8 mouse cellular contexts compared by ENCODE assay signal in genomic region chr11:84818961-84819692, GRCm38 (mm10). TPM values are rescaled to one million over a fixed set of nuclear protein-coding genes. Genes with fewer than 3 reads are reported as not detected.
DNase-seq lines count a peak whose midpoint lies in the region; ATAC-seq and TF ChIP-seq lines count a peak whose summit lies in the region.

Gene Mrm1 (minus strand): TSS chr11:84819515.

- H3K4me2 ChIP-seq in forebrain, postnatal 0 days (ENCODE audit: low read depth), result peak within 1 kb of the TSS; percentile 93
- H3K4me2 ChIP-seq in lung, embryonic 15.5 days, result peak within 1 kb of the TSS; percentile 100

- TF ChIP-seq POLR2A in MEL (IDR thresholded peaks at IDR 0.05; ENCODE audit: control insufficient read depth in 1 of 2, insufficient read depth in 1 of 2, low read depth in 1 of 2, low read length in 2 of 2, poor library complexity in 1 of 2), result peak; percentile 25 to 79; a peak in 3 of 4 replicates
- TF ChIP-seq POLR2A in cerebellum, adult 2 months (IDR thresholded peaks at IDR 0.05; ENCODE audit: borderline replicate concordance, insufficient read depth, low read length), result peak; percentile 50; the same call in 1 of the 2 replicates

- peaks cover 6 to 33% of the 10 kb centered on the region in 2 experiments for H3K36me3 ChIP-seq in MEL (ENCODE audit: control insufficient read depth in 1 of 2, insufficient read depth in 2 of 2, low read length in 2 of 2)
- H3K36me3 ChIP-seq in forebrain, postnatal 0 days (ENCODE audit: insufficient read depth), result no peaks in the 10 kb centered on the region
- H3K36me3 ChIP-seq in lung, embryonic 15.5 days, result no peaks in the 10 kb centered on the region

- peak within 1 kb of the TSS; percentile 90 for H3K27ac ChIP-seq in MEL (ENCODE audit: control insufficient read depth, low read depth, low read length)
- H3K27ac ChIP-seq in cerebellum, adult 2 months (ENCODE audit: insufficient read depth, low read length), result peak within 1 kb of the TSS; percentile 41
- H3K27ac ChIP-seq in forebrain, postnatal 0 days (ENCODE audit: low read depth, low read length), result peak within 1 kb of the TSS; percentile 72
- peak within 1 kb of the TSS; percentile 90 for H3K27ac ChIP-seq in lung, embryonic 15.5 days

- TF ChIP-seq RAD21 in MEL (IDR thresholded peaks at IDR 0.05; ENCODE audit: low read depth, low read length), result no peak

- under 1% methylated on average over 55 of the region's 55 CpGs for WGBS in cerebellum, adult 2 months
- 1% methylated on average over 54 of the region's 55 CpGs for WGBS in forebrain, postnatal 0 days
- under 1% methylated on average over 55 of the region's 55 CpGs for WGBS in lung, embryonic 15.5 days

- ATAC-seq in forebrain, postnatal 0 days, result peak; percentile 93
- peak; percentile 87 for ATAC-seq in lung, embryonic 15.5 days (ENCODE audit: borderline replicate concordance, extremely low read depth, low FRiP score, low TSS enrichment)

- peaks cover 8 to 39% of the 10 kb centered on the region in 2 experiments for H3K4me1 ChIP-seq in MEL (ENCODE audit: control insufficient read depth in 1 of 2, insufficient read depth in 2 of 2, low read length in 2 of 2)
- H3K4me1 ChIP-seq in cerebellum, adult 2 months (ENCODE audit: control insufficient read depth, insufficient read depth, low read length), result no peaks in the 10 kb centered on the region
- H3K4me1 ChIP-seq in forebrain, postnatal 0 days (ENCODE audit: insufficient read depth), result 0 out of 2 replicates have a peak, but pooled peaks cover 3% of the 10 kb centered on the region
- peaks cover 13% of the 10 kb centered on the region; the same call in 1 of the 2 replicates for H3K4me1 ChIP-seq in lung, embryonic 15.5 days

- TF ChIP-seq CTCF in MEL (IDR thresholded peaks at IDR 0.05 in 2 of 3, conservative IDR thresholded peaks at IDR 0.05 in 1 of 3; ENCODE audit: control insufficient read depth in 1 of 3, insufficient read depth in 1 of 3, low read depth in 2 of 3, low read length in 3 of 3, poor library complexity in 1 of 3, severe bottlenecking in 1 of 3), result peak; percentile 73 to 82 (median 74)
- peak; percentile 76 for TF ChIP-seq CTCF in cerebellum, adult 2 months (IDR thresholded peaks at IDR 0.05; ENCODE audit: borderline replicate concordance, insufficient read depth, low read depth, low read length)
- TF ChIP-seq CTCF in forebrain, postnatal 0 days (IDR thresholded peaks at IDR 0.05; ENCODE audit: low read depth), result peak; percentile 90

- peak within 1 kb of the TSS; percentile 73 to 82 for H3K4me3 ChIP-seq in MEL (ENCODE audit: control insufficient read depth in 1 of 2, insufficient read depth in 1 of 2, low read depth in 2 of 2, low read length in 2 of 2)
- peak within 1 kb of the TSS; percentile 68 for H3K4me3 ChIP-seq in cerebellum, adult 2 months (replicated peaks; ENCODE audit: insufficient read depth, low read depth, low read length)
- H3K4me3 ChIP-seq in forebrain, postnatal 0 days (ENCODE audit: low read depth, low read length), result peak within 1 kb of the TSS; percentile 73
- H3K4me3 ChIP-seq in lung, embryonic 15.5 days, result peak within 1 kb of the TSS; percentile 78

- no peaks in the 10 kb centered on the region for H3K27me3 ChIP-seq in MEL (ENCODE audit: control insufficient read depth in 1 of 2, insufficient read depth in 2 of 2, low read length in 2 of 2)
- no peaks in the 10 kb centered on the region for H3K27me3 ChIP-seq in cerebellum, adult 2 months (ENCODE audit: control insufficient read depth, insufficient read depth, low read length)
- no peaks in the 10 kb centered on the region for H3K27me3 ChIP-seq in forebrain, postnatal 0 days (ENCODE audit: insufficient read depth, low read length)
- H3K27me3 ChIP-seq in lung, embryonic 15.5 days, result no peaks in the 10 kb centered on the region

- no peaks in the 10 kb centered on the region for H3K9me3 ChIP-seq in MEL (replicated peaks; ENCODE audit: insufficient read depth, low read length)
- no peaks in the 10 kb centered on the region for H3K9me3 ChIP-seq in forebrain, postnatal 0 days (ENCODE audit: low read length)
- no peaks in the 10 kb centered on the region for H3K9me3 ChIP-seq in lung, embryonic 15.5 days

- TF ChIP-seq EP300 in MEL (IDR thresholded peaks at IDR 0.05; ENCODE audit: low read depth in 1 of 2, low read length in 2 of 2), result no peak; a peak in 2 of 4 replicates

- H3K79me2 ChIP-seq in MEL (ENCODE audit: control insufficient read depth, insufficient read depth, low read length, poor library complexity), result peaks cover 32% of the 10 kb centered on the region

- peak; percentile 99 for DNase-seq in MEL (ENCODE audit: low read depth, low spot score)
- DNase-seq in cerebellum, adult 2 months, result peak; percentile 92
- DNase-seq in forebrain, postnatal 0 days, result peak; percentile 92
- peak; percentile 97 for DNase-seq in heart, postnatal 4 days
- peak; percentile 92 for DNase-seq in layer of hippocampus, adult 8-10 months (ENCODE audit: low spot score in 2 of 2)
- DNase-seq in ovary, adult 18-20 months (ENCODE audit: low spot score), result peak; percentile 92
- DNase-seq in thymus, postnatal 0 days (ENCODE audit: low spot score), result peak; percentile 96

- H3K9ac ChIP-seq in MEL (ENCODE audit: control insufficient read depth, low read depth, low read length, poor library complexity, severe bottlenecking), result peak within 1 kb of the TSS; percentile 92
- H3K9ac ChIP-seq in forebrain, postnatal 0 days, result peak within 1 kb of the TSS; percentile 63
- H3K9ac ChIP-seq in lung, embryonic 15.5 days, result peak within 1 kb of the TSS; percentile 64

TF ChIP-seq in MEL, 35 proteins besides CTCF, POLR2A, EP300 and RAD21 (continues in another document):
- TF ChIP-seq ZC3H11A (IDR thresholded peaks at IDR 0.05; ENCODE audit: low read depth, low read length) (no peak), HCFC1 (IDR thresholded peaks at IDR 0.05; ENCODE audit: low read depth, low read length) (peak; percentile 78), CHD1 (IDR thresholded peaks at IDR 0.05; ENCODE audit: low read depth, low read length) (peak; percentile 84), MAZ (IDR thresholded peaks at IDR 0.05; ENCODE audit: low read depth, low read length) (peak; percentile 59; the same call in 1 of the 2 replicates), ZNF384 (IDR thresholded peaks at IDR 0.05; ENCODE audit: low read depth, low read length) (no peak), CHD2 (IDR thresholded peaks at IDR 0.05; ENCODE audit: low read length) (no peak), MEF2A (IDR thresholded peaks at IDR 0.05; ENCODE audit: extremely low read depth, insufficient replicate concordance, low read depth, low read length, poor library complexity, severe bottlenecking) (no peak), MYB (IDR thresholded peaks at IDR 0.05; ENCODE audit: low read depth, low read length) (no peak), MYC (IDR thresholded peaks at IDR 0.05; ENCODE audit: low read depth, low read length) (peak; percentile 99), ELF1 (IDR thresholded peaks at IDR 0.05; ENCODE audit: low read depth, low read length) (peak; percentile 99), MAX (IDR thresholded peaks at IDR 0.05; ENCODE audit: low read length) (peak; percentile 99), SIN3A (IDR thresholded peaks at IDR 0.05; ENCODE audit: low read length) (peak; percentile 98), TCF12 (IDR thresholded peaks at IDR 0.05; ENCODE audit: low read depth, low read length) (peak; percentile 53), E2F4 (IDR thresholded peaks at IDR 0.05; ENCODE audit: borderline replicate concordance, low read depth, low read length) (0 out of 2 replicates have a peak, but pooled peaks have one; percentile 78), ZKSCAN1 (IDR thresholded peaks at IDR 0.05; ENCODE audit: low read depth, low read length) (no peak), SMC3 (IDR thresholded peaks at IDR 0.05; ENCODE audit: low read depth, low read length) (peak; percentile 24), USF1 (IDR thresholded peaks at IDR 0.05; ENCODE audit: low read depth, low read length) (peak; percentile 92), POLR2AphosphoS5 (IDR thresholded peaks at IDR 0.05; ENCODE audit: borderline replicate concordance, low read depth, low read length) (0 out of 2 replicates have a peak, but pooled peaks have one; percentile 6), MAFK (IDR thresholded peaks at IDR 0.05; ENCODE audit: borderline replicate concordance, low read depth, low read length) (no peak), KAT2A (conservative IDR thresholded peaks at IDR 0.05; ENCODE audit: low read depth, low read length) (no peak; the same call in 1 of the 2 replicates), USF2 (IDR thresholded peaks at IDR 0.05; ENCODE audit: borderline replicate concordance in 1 of 2, insufficient read depth in 1 of 2, low read depth in 1 of 2, low read length in 2 of 2) (0 out of 4 replicates have a peak, but pooled peaks of 1 of the 2 experiments have one; percentile 40), JUND (IDR thresholded peaks at IDR 0.05; ENCODE audit: low read depth, low read length) (no peak), GABPA (IDR thresholded peaks at IDR 0.05; ENCODE audit: low read depth, low read length) (no peak), BHLHE40 (IDR thresholded peaks at IDR 0.05; ENCODE audit: borderline replicate concordance, low read depth, low read length) (peak; percentile 82), TAL1 (IDR thresholded peaks at IDR 0.05; ENCODE audit: low read length) (no peak), TBP (IDR thresholded peaks at IDR 0.05; ENCODE audit: low read depth, low read length) (peak; percentile 42; the same call in 1 of the 2 replicates), MXI1 (IDR thresholded peaks at IDR 0.05; ENCODE audit: low read depth, low read length) (peak; percentile 100), NRF1 (IDR thresholded peaks at IDR 0.05; ENCODE audit: insufficient read depth, low read depth, low read length, poor library complexity, severe bottlenecking) (no peak), NELFE (IDR thresholded peaks at IDR 0.05; ENCODE audit: low read depth, low read length) (peak; percentile 58), GATA1 (IDR thresholded peaks at IDR 0.05; ENCODE audit: low read depth, low read length) (no peak)

RNA-seq across cellular contexts. Expression of gene Mrm1, which starts in this region (rescaled TPM):
- 37.8 and 41.6 TPM in 2 replicates for total RNA-seq in MEL (2012; rRNA removed)
- polyA plus RNA-seq in MEL (2012; ENCODE audit: insufficient read depth in 1 of 2, insufficient read length in 2 of 2, low read depth in 1 of 2, low replicate concordance in 2 of 2, missing spikeins in 1 of 2), result 10 to 100 TPM in 1 of 2 experiments, not detected in 1; 23.2 TPM
- polyA plus RNA-seq in cerebellum, adult 2 months (2012; rRNA removed), result 16.5 and 44.6 TPM in 2 replicates
- 14.6 and 18.2 TPM in 2 replicates for total RNA-seq in forebrain, postnatal 0 days (2014; rRNA removed)
- polyA plus RNA-seq in forebrain, postnatal 0 days (2015; fragmentation: Nextera tagmentation; extraction: Ambion mirVana), result 12.1 and 12.8 TPM in 2 replicates
- 10 to 100 TPM; 11.9 to 12.8 TPM for total RNA-seq in heart, postnatal 4 days (2021)
- total RNA-seq in layer of hippocampus, adult 8-10 months (2022), result 10 to 100 TPM; 10.5 to 15.0 (median 10.6) TPM
- polyA plus RNA-seq in lung, embryonic 15.5 days (2015; fragmentation: Nextera tagmentation; extraction: Ambion mirVana), result 10.7 and 12.8 TPM in 2 replicates
- polyA plus RNA-seq in thymus, postnatal 0 days (2015; fragmentation: Nextera tagmentation; extraction: Ambion mirVana), result 14.1 and 15.1 TPM in 2 replicates

Comparison
In these comparisons a context has a peak if more than half of its experiments do, and no peak if none do; other contexts are left out.
1. Peak in every context shown above with its lines: DNase-seq, ATAC-seq, H3K4me3 ChIP-seq and H3K27ac ChIP-seq.